Mouse (Mus musculus): ENCODE results near the gene Bbs1. TPM values are rescaled to one million over a fixed set of nuclear protein-coding genes. Genes with fewer than 3 reads are reported as not detected.
A peak's percentile ranks its signal among the peaks of the same experiment; 100 is the strongest.

The Bbs1 gene
- polyA plus RNA-seq, 1 experiment from 2014 or later: 5.2 TPM

DNA sequence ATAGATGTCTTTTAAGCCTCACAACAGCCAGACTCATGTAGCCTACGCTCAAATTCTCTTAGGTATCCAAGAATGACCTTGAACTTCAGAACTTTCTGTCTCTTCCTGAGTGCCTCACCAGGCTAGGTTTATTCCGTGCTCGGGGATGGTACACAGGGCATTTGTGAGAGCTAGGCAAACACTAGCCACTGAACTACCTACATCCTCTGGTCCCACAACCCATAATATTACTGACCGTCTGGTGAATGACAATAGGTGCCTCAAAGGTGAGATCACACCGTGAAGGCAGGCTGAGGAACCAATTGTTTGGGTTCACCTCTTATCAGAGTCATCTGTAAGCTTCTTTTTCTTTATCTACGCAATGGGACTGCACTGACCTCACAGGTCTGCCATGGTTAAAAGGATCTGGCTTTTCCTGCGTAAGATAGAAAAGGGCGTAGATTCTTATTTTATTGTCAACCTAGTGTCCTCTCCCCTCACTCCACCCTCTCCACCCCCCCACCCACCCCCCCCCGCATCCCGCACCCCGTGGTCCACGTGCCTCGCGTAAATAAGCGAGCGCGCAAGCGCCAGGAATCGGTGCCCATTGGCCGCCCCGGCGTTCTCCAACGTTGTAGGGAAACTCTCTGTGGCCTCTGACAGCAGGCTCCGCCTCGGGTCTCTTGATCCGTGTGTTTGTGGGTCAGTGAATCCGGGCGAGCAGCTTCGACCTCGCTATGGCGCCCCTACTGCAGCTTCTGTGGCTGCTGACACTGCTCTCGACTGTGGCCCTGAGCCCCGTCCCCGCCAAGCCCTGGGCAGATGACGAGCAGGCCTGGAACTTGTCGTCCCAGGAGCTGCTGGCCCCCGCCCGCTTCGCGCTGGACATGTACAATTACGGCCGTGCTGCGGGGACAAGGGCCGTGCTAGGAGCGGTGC, 51.6 kb downstream of the Bbs1 start, which contains the start of gene Ctsf:
Ctsf (plus strand) TSS at position 579 of the 918 bp plus-strand sequence.
- H3K4me2 ChIP-seq (ENCODE audit: low read length): peak within 1 kb of the TSS; percentile 99
- no peaks in the 10 kb centered on the region for H3K36me3 ChIP-seq (ENCODE audit: control insufficient read depth, insufficient read depth, low read length)
- no peaks in the 10 kb centered on the region for H3K9me3 ChIP-seq (ENCODE audit: control insufficient read depth, low read length)
- H3K9ac ChIP-seq (ENCODE audit: low read length): peak within 1 kb of the TSS; percentile 53
- H3K27ac ChIP-seq (ENCODE audit: low read depth): peak within 1 kb of the TSS; percentile 27; the same call in 1 of the 2 replicates
- WGBS: 3% methylated on average over 45 of the region's 45 CpGs
- H3K27me3 ChIP-seq (replicated peaks; ENCODE audit: control insufficient read depth, insufficient read depth, low read length): no peaks in the 10 kb centered on the region
- ATAC-seq (replicated peaks; ENCODE audit: low FRiP score, low TSS enrichment, low read depth) (peak; percentile 79), DNase-seq (ENCODE audit: low spot score) (peak; percentile 78)
- H3K4me3 ChIP-seq (ENCODE audit: low read depth, low read length): peak within 1 kb of the TSS; percentile 61
- peaks cover 7% of the 10 kb centered on the region for H3K4me1 ChIP-seq (replicated peaks; ENCODE audit: control insufficient read depth, insufficient read depth, low read length)

DNA sequence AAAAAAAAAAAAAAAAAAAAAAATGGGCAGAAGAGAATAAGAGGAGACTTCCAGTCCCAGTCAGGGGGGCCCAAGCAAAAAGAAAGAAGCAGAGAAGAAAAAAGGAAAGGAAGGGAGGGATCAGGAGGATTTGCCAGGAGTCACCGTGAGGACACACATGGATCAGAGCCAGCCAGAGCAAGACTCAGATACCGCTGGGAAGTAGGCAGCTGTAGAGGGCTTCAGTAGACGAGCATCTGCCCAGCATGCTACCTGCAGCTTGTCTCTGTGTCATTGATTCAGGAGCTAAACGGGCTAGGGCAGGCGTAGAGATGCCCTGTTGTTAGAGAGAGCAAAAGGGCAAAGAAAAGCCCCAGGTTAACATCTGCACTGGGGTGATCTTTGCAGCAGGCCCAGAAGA, 56.1 kb downstream of the Bbs1 start:
- H3K27ac ChIP-seq (ENCODE audit: low read depth): no peak overlapping the region
- peaks cover 3% of the 10 kb centered on the region; the same call in 1 of the 2 replicates for H3K4me1 ChIP-seq (replicated peaks; ENCODE audit: control insufficient read depth, insufficient read depth, low read length)
- H3K4me3 ChIP-seq (ENCODE audit: low read depth, low read length): no peak overlapping the region
- no peak for DNase-seq (ENCODE audit: low spot score)
- WGBS: 48% methylated on average over 5 of the region's 5 CpGs
- no peaks in the 10 kb centered on the region for H3K27me3 ChIP-seq (replicated peaks; ENCODE audit: control insufficient read depth, insufficient read depth, low read length)
- no peak for ATAC-seq (replicated peaks; ENCODE audit: low FRiP score, low TSS enrichment, low read depth)
- no peaks in the 10 kb centered on the region for H3K36me3 ChIP-seq (ENCODE audit: control insufficient read depth, insufficient read depth, low read length)
- no peak overlapping the region for H3K4me2 ChIP-seq (ENCODE audit: low read length)
- no peaks in the 10 kb centered on the region for H3K9me3 ChIP-seq (ENCODE audit: control insufficient read depth, low read length)
- no peak overlapping the region for H3K9ac ChIP-seq (ENCODE audit: low read length)

DNA sequence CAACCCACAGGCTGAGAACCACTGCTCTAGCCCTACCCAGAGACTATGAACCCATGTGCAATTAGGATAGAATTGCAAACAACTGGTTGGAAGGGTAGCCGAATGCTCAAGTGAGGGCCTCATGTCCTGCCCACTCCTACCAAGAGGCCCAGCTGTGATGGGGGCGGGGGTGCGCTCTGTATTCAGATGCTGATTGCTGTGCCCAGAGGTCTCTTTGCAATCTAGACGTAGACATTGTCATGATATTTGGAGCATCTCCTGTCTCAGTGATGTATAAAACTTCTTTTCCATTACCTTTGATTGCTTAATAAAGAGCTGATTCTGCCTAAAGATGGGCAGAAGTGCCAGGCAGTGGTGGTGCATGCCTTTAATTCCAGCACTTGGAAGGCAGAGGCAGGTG, 56.6 kb downstream of the Bbs1 start:
- Histone ChIP-seq H3K4me1 (replicated peaks; ENCODE audit: control insufficient read depth, insufficient read depth, low read length) (no peaks in the 10 kb centered on the region), H3K36me3 (ENCODE audit: control insufficient read depth, insufficient read depth, low read length) (no peaks in the 10 kb centered on the region), H3K27me3 (replicated peaks; ENCODE audit: control insufficient read depth, insufficient read depth, low read length) (no peaks in the 10 kb centered on the region), H3K27ac (ENCODE audit: low read depth) (no peak overlapping the region), H3K4me2 (ENCODE audit: low read length) (no peak overlapping the region), H3K4me3 (ENCODE audit: low read depth, low read length) (no peak overlapping the region), H3K9me3 (ENCODE audit: control insufficient read depth, low read length) (no peaks in the 10 kb centered on the region), H3K9ac (ENCODE audit: low read length) (no peak overlapping the region)
- no peak for ATAC-seq (replicated peaks; ENCODE audit: low FRiP score, low TSS enrichment, low read depth)
- no peak for DNase-seq (ENCODE audit: low spot score)
- 54% methylated on average over 4 of the region's 4 CpGs for WGBS

DNA sequence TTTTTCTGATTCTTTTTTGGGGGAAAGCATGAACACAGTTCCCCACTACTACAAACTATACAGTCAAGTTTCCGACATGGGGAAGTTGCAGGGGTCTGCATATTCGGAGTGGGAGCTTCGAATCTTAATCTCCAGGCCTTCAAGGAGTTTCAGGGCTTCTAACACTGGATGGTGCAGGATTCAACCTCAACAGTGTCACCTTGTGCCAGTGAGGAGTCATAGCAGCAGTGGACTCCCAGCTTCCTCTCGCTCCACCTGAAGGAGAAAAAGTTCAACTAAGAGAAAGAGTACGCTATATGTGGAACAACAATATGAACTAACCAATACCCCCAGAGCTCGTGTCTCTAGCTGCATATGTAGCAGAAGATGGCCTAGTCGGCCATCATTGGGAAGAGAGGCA, 58.9 kb downstream of the Bbs1 start:
- no peak overlapping the region for H3K4me2 ChIP-seq (ENCODE audit: low read length)
- H3K4me3 ChIP-seq (ENCODE audit: low read depth, low read length): no peak overlapping the region
- no peak overlapping the region for H3K9ac ChIP-seq (ENCODE audit: low read length)
- 0 out of 2 replicates have a peak, but pooled peaks cover 4% of the 10 kb centered on the region for H3K27me3 ChIP-seq (replicated peaks; ENCODE audit: control insufficient read depth, insufficient read depth, low read length)
- no peaks in the 10 kb centered on the region for H3K36me3 ChIP-seq (ENCODE audit: control insufficient read depth, insufficient read depth, low read length)
- WGBS: 23% methylated on average over 7 of the region's 7 CpGs
- H3K9me3 ChIP-seq (ENCODE audit: control insufficient read depth, low read length): no peaks in the 10 kb centered on the region
- DNase-seq (ENCODE audit: low spot score): no peak
- no peak overlapping the region for H3K27ac ChIP-seq (ENCODE audit: low read depth)
- no peaks in the 10 kb centered on the region for H3K4me1 ChIP-seq (replicated peaks; ENCODE audit: control insufficient read depth, insufficient read depth, low read length)
- no peak for ATAC-seq (replicated peaks; ENCODE audit: low FRiP score, low TSS enrichment, low read depth)

DNA sequence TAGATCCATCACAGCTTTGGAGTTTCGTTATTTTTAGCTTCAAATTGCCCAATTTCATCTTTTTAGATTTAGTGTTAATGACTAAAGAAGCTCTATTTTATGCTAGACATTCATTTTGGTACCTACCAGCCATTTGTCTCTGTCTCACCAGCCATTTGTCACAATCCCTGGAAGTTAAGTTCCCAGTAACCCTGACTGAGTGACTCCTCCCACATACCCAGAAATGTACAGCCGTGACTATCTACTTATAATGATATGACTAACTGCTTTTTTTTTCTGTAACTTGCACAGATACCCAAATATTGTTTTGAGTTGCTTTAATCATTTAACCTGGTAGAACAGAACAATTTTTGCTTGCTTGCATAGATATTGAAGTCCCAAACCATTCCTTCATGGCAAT, 60.6 kb downstream of the Bbs1 start:
- 71% methylated on average over 2 of the region's 2 CpGs for WGBS
- H3K9me3 ChIP-seq (ENCODE audit: control insufficient read depth, low read length): no peaks in the 10 kb centered on the region
- ATAC-seq (replicated peaks; ENCODE audit: low FRiP score, low TSS enrichment, low read depth): no peak

DNA sequence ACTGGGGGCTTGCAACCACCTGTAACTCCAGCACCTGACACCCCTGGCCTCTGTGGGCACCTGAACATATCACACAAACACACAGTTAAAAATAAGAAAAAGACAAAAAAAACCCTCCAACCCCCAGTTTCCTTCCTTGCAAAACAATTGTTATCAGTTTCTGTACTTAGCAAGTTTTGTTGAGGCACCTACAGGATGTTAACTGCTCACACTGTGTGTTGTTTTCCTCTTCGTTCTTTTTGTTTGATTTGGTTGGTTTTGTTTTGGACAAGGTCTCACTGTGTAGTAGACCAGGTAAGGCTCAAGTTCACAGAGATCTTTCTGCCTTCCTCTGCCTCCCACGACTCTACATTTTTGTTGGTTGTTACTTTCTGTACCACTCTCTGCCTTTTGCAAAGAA, 63.8 kb downstream of the Bbs1 start:
- Histone ChIP-seq H3K4me3 (ENCODE audit: low read depth, low read length) (no peak overlapping the region), H3K27ac (ENCODE audit: low read depth) (no peak overlapping the region), H3K27me3 (replicated peaks; ENCODE audit: control insufficient read depth, insufficient read depth, low read length) (peaks cover 19% of the 10 kb centered on the region; the same call in 1 of the 2 replicates), H3K4me1 (replicated peaks; ENCODE audit: control insufficient read depth, insufficient read depth, low read length) (peaks cover 7% of the 10 kb centered on the region), H3K9ac (ENCODE audit: low read length) (no peak overlapping the region), H3K36me3 (ENCODE audit: control insufficient read depth, insufficient read depth, low read length) (no peaks in the 10 kb centered on the region), H3K9me3 (ENCODE audit: control insufficient read depth, low read length) (no peaks in the 10 kb centered on the region), H3K4me2 (ENCODE audit: low read length) (no peak overlapping the region)
- WGBS: 66% methylated on average over 2 of the region's 2 CpGs
- DNase-seq (ENCODE audit: low spot score) (no peak), ATAC-seq (replicated peaks; ENCODE audit: low FRiP score, low TSS enrichment, low read depth) (no peak)

More for the DNA sequence above, 60.6 kb downstream of the Bbs1 start:
- H3K27me3 ChIP-seq (replicated peaks; ENCODE audit: control insufficient read depth, insufficient read depth, low read length): peaks cover 8% of the 10 kb centered on the region; the same call in 1 of the 2 replicates
- no peak overlapping the region for H3K9ac ChIP-seq (ENCODE audit: low read length)
- H3K4me2 ChIP-seq (ENCODE audit: low read length): no peak overlapping the region
- H3K4me1 ChIP-seq (replicated peaks; ENCODE audit: control insufficient read depth, insufficient read depth, low read length): no peaks in the 10 kb centered on the region
- no peak overlapping the region for H3K27ac ChIP-seq (ENCODE audit: low read depth)
- no peaks in the 10 kb centered on the region for H3K36me3 ChIP-seq (ENCODE audit: control insufficient read depth, insufficient read depth, low read length)
- H3K4me3 ChIP-seq (ENCODE audit: low read depth, low read length): no peak overlapping the region
- DNase-seq (ENCODE audit: low spot score): no peak

DNA sequence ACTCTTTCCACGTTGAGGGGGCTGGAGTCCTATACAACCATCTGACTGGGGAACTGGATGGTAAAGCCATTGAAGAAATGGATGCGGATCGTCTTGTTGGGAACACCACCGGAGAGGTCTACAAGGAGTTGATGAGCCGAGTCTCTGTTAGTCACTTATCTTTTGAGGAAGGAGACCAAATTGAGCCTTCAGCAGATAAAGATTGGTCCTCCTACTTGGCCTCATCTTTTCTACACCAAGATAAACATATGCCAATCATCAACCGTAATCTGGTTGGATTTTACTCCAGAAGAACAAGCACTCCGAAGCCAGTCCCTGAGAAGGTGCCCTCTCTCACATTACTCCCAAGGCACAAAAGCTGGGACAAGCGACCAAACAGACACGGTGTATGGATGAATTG, 65.6 kb downstream of the Bbs1 start:
- DNase-seq (ENCODE audit: low spot score) (no peak), ATAC-seq (replicated peaks; ENCODE audit: low FRiP score, low TSS enrichment, low read depth) (no peak)
- Histone ChIP-seq H3K4me2 (ENCODE audit: low read length) (no peak overlapping the region), H3K4me3 (ENCODE audit: low read depth, low read length) (no peak overlapping the region), H3K36me3 (ENCODE audit: control insufficient read depth, insufficient read depth, low read length) (no peaks in the 10 kb centered on the region), H3K9me3 (ENCODE audit: control insufficient read depth, low read length) (no peaks in the 10 kb centered on the region), H3K27ac (ENCODE audit: low read depth) (no peak overlapping the region), H3K4me1 (replicated peaks; ENCODE audit: control insufficient read depth, insufficient read depth, low read length) (peaks cover 7% of the 10 kb centered on the region), H3K27me3 (replicated peaks; ENCODE audit: control insufficient read depth, insufficient read depth, low read length) (peaks cover 19% of the 10 kb centered on the region; the same call in 1 of the 2 replicates), H3K9ac (ENCODE audit: low read length) (no peak overlapping the region)
- WGBS: 82% methylated on average over 9 of the region's 9 CpGs

DNA sequence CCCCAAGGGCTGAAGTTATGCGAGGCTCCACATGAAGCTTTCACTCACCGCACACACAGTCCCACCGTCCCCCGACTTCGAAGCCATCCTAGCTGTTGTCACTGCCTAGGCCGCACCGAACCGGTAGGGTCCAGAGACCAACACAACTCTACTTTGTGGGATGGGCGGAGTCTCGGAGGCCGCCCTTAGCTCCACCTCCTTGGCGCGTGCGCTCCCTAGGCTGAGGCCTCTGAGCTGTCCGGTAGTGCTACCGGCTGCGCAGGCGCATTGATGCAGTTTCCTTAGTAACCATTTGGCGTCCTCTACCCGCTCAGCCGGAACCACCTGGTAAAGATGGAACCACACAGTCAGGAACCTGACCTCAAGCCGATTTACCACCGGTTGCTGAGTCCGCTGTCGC, 67.3 kb downstream of the Bbs1 start, which contains the start of the genes Ccs and Ccdc87:
Ccs (minus strand) TSS at position 184 of the 400 bp plus-strand sequence.
Ccdc87 (plus strand) TSS at position 218 of the 400 bp plus-strand sequence.
- Histone ChIP-seq H3K4me3 (ENCODE audit: low read depth, low read length) (peak within 1 kb of the TSS; percentile 66), H3K9me3 (ENCODE audit: control insufficient read depth, low read length) (no peaks in the 10 kb centered on the region), H3K27ac (ENCODE audit: low read depth) (no peak within 1 kb of the TSS; the same call in 1 of the 2 replicates), H3K4me2 (ENCODE audit: low read length) (peak within 1 kb of the TSS; percentile 88), H3K36me3 (ENCODE audit: control insufficient read depth, insufficient read depth, low read length) (no peaks in the 10 kb centered on the region), H3K27me3 (replicated peaks; ENCODE audit: control insufficient read depth, insufficient read depth, low read length) (peaks cover 19% of the 10 kb centered on the region; the same call in 1 of the 2 replicates), H3K9ac (ENCODE audit: low read length) (peak within 1 kb of the TSS; percentile 71), H3K4me1 (replicated peaks; ENCODE audit: control insufficient read depth, insufficient read depth, low read length) (peaks cover 7% of the 10 kb centered on the region)
- peak; percentile 95 for DNase-seq (ENCODE audit: low spot score)
- WGBS: under 1% methylated on average over 25 of the region's 25 CpGs
- ATAC-seq (replicated peaks; ENCODE audit: low FRiP score, low TSS enrichment, low read depth): peak; percentile 99
